Mouse (Mus musculus) testis, postnatal 14 days (tissue): Measurements from ENCODE around the gene Dexi.

Experiments used
- DNase-seq: peaks from one replicate; pipeline ENCODE4 v3.0.0; 2021; ENCODE audit warnings: low spot score

Gene Dexi

GRCm38 (mm10) chr16:10542698-10543365 is at the start of gene Dexi:
Gene Dexi, minus strand, starts transcription at chr16:10543054.
- peak; percentile 97 for DNase-seq

- DNase-seq = no peak
Observed at GRCm38 (mm10) chr16:10586546-10586945, 43.7 kb upstream of the Dexi start.

GRCm38 (mm10) chr16:10585165-10585564 is 42.3 kb upstream of the Dexi start:
- DNase-seq = no peak

- DNase-seq = no peak
Observed at GRCm38 (mm10) chr16:10581234-10581898, 38.5 kb upstream of the Dexi start.

- DNase-seq = no peak
Observed at GRCm38 (mm10) chr16:10578376-10578775, 35.5 kb upstream of the Dexi start.

GRCm38 (mm10) chr16:10577548-10577947 is 34.7 kb upstream of the Dexi start:
- no peak for DNase-seq

- DNase-seq = no peak
Observed at GRCm38 (mm10) chr16:10575915-10576314, 33.1 kb upstream of the Dexi start.

- no peak for DNase-seq
Observed at GRCm38 (mm10) chr16:10574936-10575335, 32.1 kb upstream of the Dexi start.

GRCm38 (mm10) chr16:10571820-10572219 is 29.0 kb upstream of the Dexi start:
- DNase-seq = no peak

GRCm38 (mm10) chr16:10570708-10571107 is 27.9 kb upstream of the Dexi start:
- DNase-seq = no peak

- no peak for DNase-seq
Observed at GRCm38 (mm10) chr16:10569809-10570395, 27.0 kb upstream of the Dexi start.

- no peak for DNase-seq
Observed at GRCm38 (mm10) chr16:10567153-10567552, 24.3 kb upstream of the Dexi start.

GRCm38 (mm10) chr16:10565278-10565885 is 22.5 kb upstream of the Dexi start:
- peak; percentile 42 for DNase-seq

GRCm38 (mm10) chr16:10559991-10560390 is 17.1 kb upstream of the Dexi start:
- no peak for DNase-seq

- no peak for DNase-seq
Observed at GRCm38 (mm10) chr16:10553858-10554257, 11.0 kb upstream of the Dexi start.

GRCm38 (mm10) chr16:10551592-10551991 is 8.7 kb upstream of the Dexi start:
- no peak for DNase-seq

- DNase-seq = no peak
Observed at GRCm38 (mm10) chr16:10549600-10549999, 6.7 kb upstream of the Dexi start.

- no peak for DNase-seq
Observed at GRCm38 (mm10) chr16:10548938-10549337, 6.1 kb upstream of the Dexi start.

GRCm38 (mm10) chr16:10546865-10547264 is 4.0 kb upstream of the Dexi start:
- no peak for DNase-seq

GRCm38 (mm10) chr16:10544995-10545622 is 2.3 kb upstream of the Dexi start, which contains the start of gene Clec16a:
Gene Clec16a, plus strand, starts transcription at chr16:10545339.
- DNase-seq = peak; percentile 97

- no peak for DNase-seq
Observed at GRCm38 (mm10) chr16:10542266-10542665, 588 bp downstream of the Dexi start.

- DNase-seq = no peak
Observed at GRCm38 (mm10) chr16:10541598-10541930, 1.3 kb downstream of the Dexi start.
